In the genomic region with DNA sequence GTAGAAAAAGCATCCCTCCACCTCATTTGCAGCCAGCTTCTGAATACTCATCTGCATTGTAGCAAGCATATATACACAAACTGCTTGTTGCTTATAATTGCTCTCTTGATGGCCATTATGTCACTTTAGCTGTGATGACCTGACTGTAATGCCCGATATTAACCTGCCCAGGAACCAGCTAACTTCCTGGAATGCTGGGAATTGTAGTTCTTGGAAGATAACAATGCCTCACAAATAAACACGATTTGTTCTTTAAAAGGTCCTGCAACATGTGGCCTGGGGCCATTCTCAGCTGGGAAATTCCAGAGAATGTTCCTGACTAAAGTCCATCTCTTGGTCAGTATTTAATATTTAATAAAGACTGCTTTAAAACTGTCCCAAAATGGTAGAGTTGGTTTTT, we compare ENCODE assay signal across 30 mouse cellular contexts.
"Had no signal": no experiment of that assay in that cellular context is flagged by ENCODE, and none has a peak within 500 bp of the region (broad histone marks: within the 10 kb centered on the region; RNA-seq: fewer than 3 reads in every experiment).

No protein-coding gene starts in this region.

- H3K4me2 ChIP-seq: limb, embryonic 12.5 days; limb, embryonic 13.5 days; limb, embryonic 15.5 days; liver, embryonic 11.5 days; liver, embryonic 13.5 days; liver, embryonic 15.5 days; lung, embryonic 14.5 days; lung, embryonic 15.5 days; midbrain, embryonic 11.5 days; midbrain, embryonic 12.5 days; midbrain, embryonic 13.5 days; midbrain, embryonic 15.5 days; neural tube, embryonic 12.5 days; neural tube, embryonic 13.5 days had no signal

- H3K4me3 ChIP-seq: limb, embryonic 10.5 days; limb, embryonic 12.5 days; limb, embryonic 13.5 days; limb, embryonic 15.5 days; liver, embryonic 13.5 days; liver, embryonic 15.5 days; lung, embryonic 15.5 days; megakaryocyte, embryonic 14.5 days; midbrain, embryonic 10.5 days; midbrain, embryonic 12.5 days; midbrain, embryonic 13.5 days; midbrain, embryonic 15.5 days; myocyte; neural tube, embryonic 12.5 days; neural tube, embryonic 13.5 days had no signal

- H3K27me3 ChIP-seq: limb, embryonic 12.5 days; limb, embryonic 13.5 days; limb, embryonic 15.5 days; liver, embryonic 13.5 days; liver, embryonic 15.5 days; lung, embryonic 15.5 days; megakaryocyte, embryonic 14.5 days; midbrain, embryonic 12.5 days; midbrain, embryonic 13.5 days; midbrain, embryonic 15.5 days; neural tube, embryonic 12.5 days; neural tube, embryonic 13.5 days had no signal

- H3K9ac ChIP-seq: limb, embryonic 12.5 days; limb, embryonic 13.5 days; limb, embryonic 15.5 days; liver, embryonic 13.5 days; liver, embryonic 14.5 days; liver, embryonic 15.5 days; liver, postnatal 0 days; lung, embryonic 14.5 days; lung, embryonic 15.5 days; midbrain, embryonic 12.5 days; midbrain, embryonic 13.5 days; midbrain, embryonic 15.5 days; neural tube, embryonic 12.5 days; neural tube, embryonic 13.5 days had no signal

- DNase-seq: left cerebral cortex, postnatal 4 days; liver; liver, embryonic 13.5 days; liver, postnatal 0 days; lung, adult 18-20 months; lung, adult 2 months; lung, embryonic 14.5 days; lung, postnatal 10 days; lung, postnatal 14 days; lung, postnatal 36 days had no signal

- H3K4me1 ChIP-seq: limb, embryonic 10.5 days; limb, embryonic 12.5 days; limb, embryonic 13.5 days; limb, embryonic 15.5 days; liver, embryonic 13.5 days; liver, embryonic 15.5 days; lung, embryonic 15.5 days; megakaryocyte, embryonic 14.5 days; neural tube, embryonic 12.5 days; neural tube, embryonic 13.5 days had no signal

- ATAC-seq: liver, postnatal 0 days; lung, postnatal 0 days; midbrain, embryonic 15.5 days; midbrain, embryonic 16.5 days had no signal

- H3K36me3 ChIP-seq: limb, embryonic 10.5 days; limb, embryonic 12.5 days; limb, embryonic 13.5 days; limb, embryonic 15.5 days; liver, embryonic 13.5 days; liver, embryonic 15.5 days; lung, embryonic 15.5 days; midbrain, embryonic 10.5 days; midbrain, embryonic 12.5 days; midbrain, embryonic 13.5 days; midbrain, embryonic 15.5 days; neural tube, embryonic 12.5 days; neural tube, embryonic 13.5 days had no signal

- H3K27ac ChIP-seq: limb, embryonic 10.5 days; limb, embryonic 12.5 days; limb, embryonic 13.5 days; limb, embryonic 15.5 days; liver, embryonic 13.5 days; liver, embryonic 14.5 days; liver, embryonic 15.5 days; lung, embryonic 15.5 days; macrophage; midbrain, embryonic 10.5 days; midbrain, embryonic 12.5 days; midbrain, embryonic 13.5 days; midbrain, embryonic 15.5 days; neural tube, embryonic 12.5 days; neural tube, embryonic 13.5 days had no signal

- H3K9me3 ChIP-seq: limb, embryonic 10.5 days; limb, embryonic 12.5 days; limb, embryonic 13.5 days; limb, embryonic 15.5 days; liver, embryonic 13.5 days; lung, embryonic 15.5 days; midbrain, embryonic 10.5 days; midbrain, embryonic 12.5 days; midbrain, embryonic 13.5 days; midbrain, embryonic 15.5 days; neural tube, embryonic 12.5 days; neural tube, embryonic 13.5 days had no signal
